Mouse (Mus musculus): ENCODE results near the gene Nectin4. TPM values are rescaled to one million over a fixed set of nuclear protein-coding genes. Genes with fewer than 3 reads are reported as not detected.
"Not testable (repeated sequence)": the region's sequence is repeated elsewhere in the genome, so short reads cannot be mapped to it uniquely, and the experiment has no call there.

The Nectin4 gene
- 0.49 and 0.74 TPM in 2 replicates for polyA plus RNA-seq (2015; fragmentation: Nextera tagmentation; extraction: Ambion mirVana)

DNA sequence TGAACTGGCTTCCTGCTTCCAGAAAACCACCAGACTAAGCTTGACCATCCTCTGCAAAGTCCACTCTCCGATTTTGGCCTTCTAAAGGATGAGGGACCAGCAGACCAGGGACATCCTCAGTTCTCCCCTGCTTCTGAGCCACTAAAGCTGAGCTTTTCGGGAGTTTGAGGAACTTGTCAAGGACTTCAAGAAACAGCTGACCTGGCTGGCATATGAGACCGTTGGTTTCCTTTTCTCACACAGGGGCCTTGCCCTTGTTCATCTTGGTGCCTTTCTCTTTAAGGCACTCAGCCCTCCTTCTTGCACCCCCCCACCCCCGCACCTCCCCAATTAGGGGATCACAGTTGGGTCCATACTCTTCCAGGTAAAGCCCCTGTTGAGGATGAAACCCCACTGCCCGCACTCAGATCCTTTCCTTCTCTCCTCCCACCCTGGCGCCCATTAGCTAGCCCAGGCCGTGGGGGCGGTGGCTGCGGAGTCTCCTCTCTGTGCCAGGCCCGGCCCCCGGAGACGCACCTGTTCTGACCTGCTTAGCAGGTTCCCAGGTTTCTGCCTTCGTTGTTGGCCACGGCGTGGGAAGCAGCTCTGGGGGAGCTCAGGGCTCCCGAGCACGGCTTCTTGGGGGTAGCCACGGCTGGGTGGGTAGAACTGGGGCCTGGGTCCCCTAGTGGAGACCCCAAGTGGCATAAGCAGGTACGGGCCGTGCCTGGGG, at the start of gene Nectin4:
Gene Nectin4, plus strand, starts transcription at position 255 of the 712 bp plus-strand sequence.
- no peak for ATAC-seq (replicated peaks)
- H3K4me3 ChIP-seq: no peak within 1 kb of the TSS
- H3K4me2 ChIP-seq (replicated peaks): no peak within 1 kb of the TSS
- H3K27ac ChIP-seq (replicated peaks): no peak within 1 kb of the TSS
- no peaks in the 10 kb centered on the region for H3K36me3 ChIP-seq
- H3K9ac ChIP-seq (replicated peaks): no peak within 1 kb of the TSS
- H3K9me3 ChIP-seq: no peaks in the 10 kb centered on the region
- WGBS: 39% methylated on average over 20 of the region's 20 CpGs
- H3K27me3 ChIP-seq: no peaks in the 10 kb centered on the region
- H3K4me1 ChIP-seq: no peaks in the 10 kb centered on the region

DNA sequence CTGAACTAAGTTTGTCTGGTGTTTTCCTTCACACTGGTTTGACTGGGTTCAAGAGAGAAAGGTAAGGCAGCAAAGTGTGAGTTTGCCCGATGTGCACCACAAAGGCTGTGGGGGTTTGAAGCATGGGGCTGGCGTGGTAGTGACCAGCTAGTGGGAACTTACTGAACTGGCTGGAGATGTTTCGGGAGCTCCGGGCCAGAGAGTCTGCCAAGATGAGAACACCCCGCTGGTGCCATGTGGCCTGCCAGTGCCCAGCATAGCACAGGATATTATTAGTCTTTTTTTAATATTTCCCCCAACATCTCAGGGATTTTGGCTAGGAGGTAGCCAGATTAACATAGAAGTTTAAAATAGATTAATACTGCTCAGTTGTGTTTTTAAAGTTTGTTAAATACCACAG, 49.7 kb upstream of the Nectin4 start:
- H3K4me1 ChIP-seq: no peaks in the 10 kb centered on the region
- no peaks in the 10 kb centered on the region for H3K27me3 ChIP-seq
- H3K9me3 ChIP-seq: no peaks in the 10 kb centered on the region
- H3K4me3 ChIP-seq: no peak overlapping the region
- H3K9ac ChIP-seq (replicated peaks): no peak overlapping the region
- WGBS: 12% methylated on average over 5 of the region's 5 CpGs
- no peak for ATAC-seq (replicated peaks)
- H3K27ac ChIP-seq (replicated peaks): no peak overlapping the region
- no peak overlapping the region for H3K4me2 ChIP-seq (replicated peaks)
- H3K36me3 ChIP-seq: 0 out of 2 replicates have a peak, but pooled peaks cover 3% of the 10 kb centered on the region

DNA sequence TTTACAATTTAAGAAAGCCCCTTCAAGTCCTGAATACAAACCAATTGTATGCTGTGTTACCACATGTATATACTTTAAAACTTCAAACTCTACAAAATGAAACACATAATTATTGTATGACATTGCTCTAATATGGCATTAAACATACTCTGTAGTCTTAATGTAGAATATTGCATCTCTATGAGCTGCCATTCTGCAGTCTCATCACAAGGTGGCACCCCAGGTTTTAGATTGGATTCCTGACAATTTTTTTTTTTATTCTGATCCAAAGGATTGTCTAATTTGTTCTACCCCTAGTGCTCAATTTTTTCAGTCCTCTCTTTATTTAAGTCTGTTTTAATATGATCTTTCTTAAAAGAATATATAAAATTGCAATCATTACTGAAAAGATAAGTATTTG, 48.5 kb upstream of the Nectin4 start:
- no peaks in the 10 kb centered on the region for H3K9me3 ChIP-seq
- no peaks in the 10 kb centered on the region for H3K27me3 ChIP-seq
- no peak overlapping the region for H3K4me3 ChIP-seq
- H3K4me2 ChIP-seq (replicated peaks): no peak overlapping the region
- no peak overlapping the region for H3K9ac ChIP-seq (replicated peaks)
- no peak for ATAC-seq (replicated peaks)
- H3K27ac ChIP-seq (replicated peaks): no peak overlapping the region
- H3K36me3 ChIP-seq: 0 out of 2 replicates have a peak, but pooled peaks cover 3% of the 10 kb centered on the region
- peaks cover 6% of the 10 kb centered on the region for H3K4me1 ChIP-seq

DNA sequence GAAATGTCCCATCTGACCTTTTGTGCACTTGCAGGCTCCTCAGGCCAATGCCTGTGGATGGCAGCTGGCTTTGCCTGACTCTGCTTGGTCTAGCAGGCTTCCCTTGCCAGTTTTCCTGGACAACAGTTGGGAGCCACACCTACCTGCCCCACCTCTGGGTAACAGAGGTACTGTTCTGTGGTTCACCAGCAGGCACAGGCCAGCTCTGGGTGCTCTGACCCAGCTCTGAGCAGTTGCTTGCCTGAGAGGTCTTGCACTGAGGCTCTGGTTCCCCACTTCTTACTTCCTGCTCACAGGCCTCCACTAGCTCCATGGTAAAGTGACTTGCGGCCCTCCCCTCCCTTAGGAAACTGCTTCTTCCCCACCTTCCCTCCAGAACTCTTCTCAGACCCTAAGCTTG, 47.9 kb upstream of the Nectin4 start:
- H3K9ac ChIP-seq (replicated peaks): no peak overlapping the region
- no peak overlapping the region for H3K27ac ChIP-seq (replicated peaks)
- H3K36me3 ChIP-seq: 0 out of 2 replicates have a peak, but pooled peaks cover 3% of the 10 kb centered on the region
- H3K27me3 ChIP-seq: no peaks in the 10 kb centered on the region
- ATAC-seq (replicated peaks): no peak
- H3K4me1 ChIP-seq: peaks cover 10% of the 10 kb centered on the region
- no peaks in the 10 kb centered on the region for H3K9me3 ChIP-seq
- 79% methylated on average over 1 of the region's 1 CpGs for WGBS
- no peak overlapping the region for H3K4me2 ChIP-seq (replicated peaks)
- no peak overlapping the region for H3K4me3 ChIP-seq

DNA sequence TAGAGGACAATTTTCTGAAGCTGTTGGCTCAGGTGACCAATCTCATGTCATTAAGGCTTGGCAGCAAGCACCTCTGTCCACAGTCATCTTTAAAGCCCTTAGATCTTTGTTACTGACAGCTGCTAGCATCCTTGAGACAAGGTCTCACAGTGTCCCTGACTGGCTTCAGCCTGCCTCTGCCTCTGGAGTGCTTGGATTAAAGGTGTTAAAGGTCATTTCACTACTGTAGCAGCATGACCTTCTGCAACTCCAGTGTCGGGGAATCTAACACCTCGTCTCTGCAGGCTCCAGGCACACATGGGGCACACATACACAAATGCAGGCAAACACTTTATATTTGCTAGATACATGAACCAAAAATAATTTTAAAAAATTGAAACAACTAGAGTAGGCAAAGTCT, 44.3 kb upstream of the Nectin4 start:
- WGBS: 90% methylated on average over 2 of the region's 2 CpGs
- no peak for ATAC-seq (replicated peaks)

GRCm38 (mm10) chr1:171326588-171326987, 43.3 kb upstream of the Nectin4 start:
- not testable (repeated sequence) for H3K27ac ChIP-seq (replicated peaks); H3K4me3 ChIP-seq; ATAC-seq (replicated peaks); H3K9me3 ChIP-seq; H3K4me2 ChIP-seq (replicated peaks); H3K27me3 ChIP-seq; H3K9ac ChIP-seq (replicated peaks); H3K36me3 ChIP-seq
- WGBS: 89% methylated on average over 4 of the region's 4 CpGs
- peaks cover 39% of the 10 kb centered on the region for H3K4me1 ChIP-seq

More for the DNA sequence above, 44.3 kb upstream of the Nectin4 start:
- Histone ChIP-seq H3K27me3 (no peaks in the 10 kb centered on the region), H3K27ac (replicated peaks) (no peak overlapping the region), H3K4me2 (replicated peaks) (no peak overlapping the region), H3K9ac (replicated peaks) (no peak overlapping the region), H3K9me3 (no peaks in the 10 kb centered on the region), H3K36me3 (0 out of 2 replicates have a peak, but pooled peaks cover 3% of the 10 kb centered on the region), H3K4me1 (peaks cover 29% of the 10 kb centered on the region), H3K4me3 (no peak overlapping the region)

DNA sequence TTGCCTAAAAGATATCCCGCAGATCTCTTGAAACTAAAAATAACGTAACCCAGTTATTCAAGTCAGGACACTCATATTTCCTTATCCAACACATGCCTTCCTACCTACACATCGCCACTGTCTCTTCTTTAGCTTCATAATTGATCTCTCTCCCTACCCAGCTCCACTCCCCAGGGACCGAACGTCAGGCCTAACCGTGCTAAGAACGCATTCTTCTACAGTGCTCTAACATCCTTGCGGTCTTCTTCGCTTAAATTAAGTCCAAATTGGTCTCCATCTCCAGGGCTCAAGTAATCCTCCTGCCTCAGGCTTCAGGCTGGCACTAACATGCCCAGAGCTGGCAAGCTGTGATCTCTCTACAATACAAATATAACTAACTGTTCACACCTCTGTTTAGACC, 41.7 kb upstream of the Nectin4 start:
- H3K4me2 ChIP-seq (replicated peaks): peak overlapping the region; percentile 56
- H3K27me3 ChIP-seq: no peaks in the 10 kb centered on the region
- peak overlapping the region; percentile 97 for H3K9ac ChIP-seq (replicated peaks)
- H3K36me3 ChIP-seq: peaks cover 8% of the 10 kb centered on the region; the same call in 1 of the 2 replicates
- no peaks in the 10 kb centered on the region for H3K9me3 ChIP-seq
- ATAC-seq (replicated peaks): no peak
- H3K4me3 ChIP-seq: peak overlapping the region; percentile 95
- 37% methylated on average over 9 of the region's 9 CpGs for WGBS
- H3K27ac ChIP-seq (replicated peaks): peak overlapping the region; percentile 99
- peaks cover 48% of the 10 kb centered on the region for H3K4me1 ChIP-seq

GRCm38 (mm10) chr1:171328839-171329432, 41.0 kb upstream of the Nectin4 start, which contains the start of gene Dedd:
Gene Dedd (plus strand): TSS chr1:171329145.
- H3K4me2 ChIP-seq (replicated peaks): peak within 1 kb of the TSS; percentile 82
- H3K9ac ChIP-seq (replicated peaks): peak within 1 kb of the TSS; percentile 97
- peaks cover 55% of the 10 kb centered on the region for H3K4me1 ChIP-seq
- WGBS: 0% methylated on average over 42 of the region's 48 CpGs
- peak; percentile 98 for ATAC-seq (replicated peaks)
- H3K27ac ChIP-seq (replicated peaks): peak within 1 kb of the TSS; percentile 99
- no peaks in the 10 kb centered on the region for H3K27me3 ChIP-seq
- peaks cover 8% of the 10 kb centered on the region; the same call in 1 of the 2 replicates for H3K36me3 ChIP-seq
- peak within 1 kb of the TSS; percentile 95 for H3K4me3 ChIP-seq
- no peaks in the 10 kb centered on the region for H3K9me3 ChIP-seq

GRCm38 (mm10) chr1:171329433-171330215, 40.3 kb upstream of the Nectin4 start:
- ATAC-seq (replicated peaks): peak; percentile 87
- Histone ChIP-seq H3K4me3 (peak overlapping the region; percentile 95), H3K4me2 (replicated peaks) (peak overlapping the region; percentile 82), H3K27me3 (no peaks in the 10 kb centered on the region), H3K4me1 (peaks cover 56% of the 10 kb centered on the region), H3K9ac (replicated peaks) (peak overlapping the region; percentile 97), H3K27ac (replicated peaks) (peak overlapping the region; percentile 99), H3K36me3 (peaks cover 8% of the 10 kb centered on the region; the same call in 1 of the 2 replicates), H3K9me3 (no peaks in the 10 kb centered on the region)
- WGBS: 2% methylated on average over 45 of the region's 61 CpGs

DNA sequence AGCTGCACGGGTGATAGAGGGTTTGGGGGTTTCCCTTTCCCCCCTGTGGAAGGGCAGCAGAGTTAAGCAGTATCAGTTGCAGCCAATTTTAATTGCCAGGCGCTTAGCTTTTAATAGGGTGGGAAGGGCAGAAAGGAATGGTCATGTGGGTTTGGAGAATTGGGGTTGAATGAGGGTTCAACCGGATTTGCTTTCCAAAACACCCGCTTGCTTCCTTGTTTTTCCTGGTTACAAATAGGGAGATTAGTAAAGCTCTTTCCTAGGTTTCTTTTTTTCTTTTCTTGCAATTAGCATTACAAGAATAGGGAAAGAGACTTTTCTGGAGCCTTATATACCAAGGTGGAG, 39.7 kb upstream of the Nectin4 start:
- Histone ChIP-seq H3K4me3 (peak overlapping the region; percentile 95), H3K36me3 (peaks cover 5% of the 10 kb centered on the region; the same call in 1 of the 2 replicates), H3K27ac (replicated peaks) (peak overlapping the region; percentile 99), H3K9ac (replicated peaks) (peak overlapping the region; percentile 97), H3K4me1 (peaks cover 56% of the 10 kb centered on the region), H3K9me3 (no peaks in the 10 kb centered on the region), H3K27me3 (no peaks in the 10 kb centered on the region), H3K4me2 (replicated peaks) (peak overlapping the region; percentile 82)
- 0% methylated on average over 4 of the region's 4 CpGs for WGBS
- ATAC-seq (replicated peaks): no peak

GRCm38 (mm10) chr1:171342262-171343207, 27.4 kb upstream of the Nectin4 start:
- Histone ChIP-seq H3K27me3 (no peaks in the 10 kb centered on the region), H3K9ac (replicated peaks) (no peak overlapping the region), H3K4me3 (no peak overlapping the region), H3K36me3 (peaks cover 51% of the 10 kb centered on the region), H3K27ac (replicated peaks) (no peak overlapping the region), H3K9me3 (peaks cover 6% of the 10 kb centered on the region; the same call in 1 of the 2 replicates), H3K4me2 (replicated peaks) (no peak overlapping the region), H3K4me1 (peaks cover 25% of the 10 kb centered on the region)
- ATAC-seq (replicated peaks): no peak
- WGBS: 96% methylated on average over 16 of the region's 16 CpGs
